Mouse (Mus musculus) liver, adult 2 months (tissue): Measurements from ENCODE around the gene Polk. TPM values are rescaled to one million over a fixed set of nuclear protein-coding genes. Genes with fewer than 3 reads are reported as not detected.

Experiments
- DNase-seq: peaks from one replicate; pipeline ENCODE4 v3.0.0-alpha.2; 2011; ENCODE audit warnings: low read depth, low spot score; ENCODE audit errors: extremely low read depth
- H3K27ac ChIP-seq: fragments of 200-500 bp; replicated peaks from 2 replicates; pipeline ENCODE4 v1.5.1; 2012; ENCODE audit warnings: low read depth, mild to moderate bottlenecking, control low read depth, inconsistent platforms, low read length; ENCODE audit not compliant: insufficient read depth
- H3K27me3 ChIP-seq: fragments of 200-500 bp; 2 replicates; pipeline ENCODE4 v1.6.1; 2012; ENCODE audit warnings: mild to moderate bottlenecking, moderate library complexity, low read length, inconsistent platforms; ENCODE audit not compliant: control insufficient read depth, insufficient read depth
- H3K36me3 ChIP-seq: fragments of 200-500 bp; 2 replicates; pipeline ENCODE4 v1.6.1; 2012; ENCODE audit warnings: low read length, inconsistent platforms; ENCODE audit not compliant: control insufficient read depth, insufficient read depth
- H3K4me1 ChIP-seq: fragments of 200-500 bp; 2 replicates; pipeline ENCODE4 v1.6.1; 2011; ENCODE audit warnings: low read length; ENCODE audit not compliant: control insufficient read depth, insufficient read depth
- H3K4me3 ChIP-seq: fragments of 200-500 bp; 2 replicates; pipeline ENCODE4 v1.5.1; 2011; ENCODE audit warnings: low read depth, mild to moderate bottlenecking, control low read depth, low read length, moderate library complexity; ENCODE audit not compliant: insufficient read depth
- H3K79me2 ChIP-seq: fragments of 200-500 bp; 2 replicates; pipeline ENCODE4 v1.6.1; 2012; ENCODE audit warnings: inconsistent platforms, mild to moderate bottlenecking, low read length, moderate library complexity; ENCODE audit not compliant: control insufficient read depth, insufficient read depth
- H3K9ac ChIP-seq: fragments of 200-500 bp; 2 replicates; pipeline ENCODE4 v1.6.1; 2012; ENCODE audit warnings: low read depth, mild to moderate bottlenecking, control low read depth, inconsistent platforms, low read length
- CTCF ChIP-seq: fragments of 200-500 bp; IDR thresholded peaks from 2 replicates; pipeline ENCODE4 v1.5.1; 2011; ENCODE audit warnings: low read depth, low read length, control low read depth
- POLR2A ChIP-seq: fragments of 200-500 bp; IDR thresholded peaks from 2 replicates; pipeline ENCODE4 v1.6.1; 2011; ENCODE audit warnings: low read length, control low read depth; ENCODE audit not compliant: insufficient read depth; ENCODE audit errors: extremely low read depth
- WGBS: fragments of 180-500 bp; shearing (Covaris S2); methylation state at CpG from one replicate; pipeline ENCODE4 v1.1.7; 2018; 5-methylcytosine and 5-hydroxymethylcytosine counted together
- polyA plus RNA-seq: library from polyadenylated mRNA; depleted of rRNA; stranded (reverse); fragments of >200 nt; gene quantifications from 2 replicates; pipeline ENCODE4 v1.2.3, GENCODE M21; 2012
- total RNA-seq: library from RNA; depleted of rRNA; stranded (reverse); fragments of >200 nt; gene quantifications from 2 replicates; pipeline ENCODE4 v1.2.3, GENCODE M21; 2014

The Polk gene
- total and polyA plus RNA-seq, 2 experiments: 0.75 to 6.5 TPM

- no peak for TF ChIP-seq POLR2A
- TF ChIP-seq CTCF: no peak
- peaks cover 6% of the 10 kb centered on the region for H3K4me1 ChIP-seq
- H3K36me3 ChIP-seq: peaks cover 10% of the 10 kb centered on the region; the same call in 1 of the 2 replicates
- no peak overlapping the region for H3K4me3 ChIP-seq
- 75% methylated on average over 2 of the region's 2 CpGs for WGBS
- H3K9ac ChIP-seq: no peak overlapping the region
- H3K27ac ChIP-seq: peak overlapping the region; percentile 65
- H3K79me2 ChIP-seq: no peaks in the 10 kb centered on the region
- no peaks in the 10 kb centered on the region for H3K27me3 ChIP-seq
- DNase-seq: peak; percentile 85
These were observed 42.5 kb downstream of the Polk start for GRCm38 (mm10) chr13:96499891-96500290.

DNA sequence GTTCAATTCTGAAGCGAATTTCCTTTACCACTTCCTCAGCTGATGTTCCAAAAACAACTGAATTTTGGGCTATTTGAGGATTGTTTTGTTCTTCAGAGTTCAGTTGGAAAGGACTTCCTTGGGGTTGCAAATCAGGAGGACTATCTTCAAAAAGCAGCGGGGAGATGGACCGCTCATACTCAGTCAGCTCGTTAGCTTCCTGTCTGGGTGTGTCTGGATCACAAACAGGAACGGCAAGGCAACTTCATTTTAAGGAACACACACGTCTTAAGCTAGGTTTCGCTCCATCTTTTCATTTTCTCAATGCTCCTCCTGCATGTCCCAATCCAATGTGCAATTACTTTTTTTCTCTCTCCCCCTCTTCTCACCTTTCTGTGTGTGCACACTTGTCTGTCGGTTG lies 45.7 kb downstream of the Polk start:
- Histone ChIP-seq H3K9ac (no peak overlapping the region), H3K4me1 (peaks cover 6% of the 10 kb centered on the region), H3K27me3 (no peaks in the 10 kb centered on the region), H3K36me3 (peaks cover 8% of the 10 kb centered on the region; the same call in 1 of the 2 replicates), H3K4me3 (no peak overlapping the region), H3K79me2 (no peaks in the 10 kb centered on the region), H3K27ac (no peak overlapping the region)
- no peak for DNase-seq
- WGBS: 82% methylated on average over 8 of the region's 8 CpGs
- TF ChIP-seq CTCF (no peak), POLR2A (no peak)

DNA sequence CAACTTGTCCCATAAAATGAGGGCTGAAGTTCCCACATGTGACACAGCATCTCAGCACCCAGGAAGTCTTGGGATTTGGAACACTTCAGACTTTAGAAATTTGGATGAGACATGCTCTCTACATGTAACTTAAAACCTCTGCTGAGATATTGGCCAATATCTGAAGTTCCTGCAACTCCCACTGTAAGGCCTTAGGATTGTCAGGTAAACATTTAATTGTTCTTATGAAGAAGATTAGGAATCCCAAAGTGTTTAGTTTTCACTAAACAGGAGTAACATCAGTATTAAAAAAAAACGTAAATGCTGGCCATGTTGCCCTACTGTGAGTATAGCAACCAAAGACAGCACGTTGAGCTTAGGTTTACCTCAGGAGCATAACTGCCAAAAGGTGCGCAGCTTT lies 51.9 kb downstream of the Polk start, which contains the start of gene Gm17622:
Gene Gm17622, plus strand, starts transcription at position 301 of the 400 bp plus-strand sequence.
- no peak within 1 kb of the TSS for H3K9ac ChIP-seq
- WGBS: 98% methylated on average over 3 of the region's 3 CpGs
- TF ChIP-seq POLR2A (no peak), CTCF (no peak)

DNA sequence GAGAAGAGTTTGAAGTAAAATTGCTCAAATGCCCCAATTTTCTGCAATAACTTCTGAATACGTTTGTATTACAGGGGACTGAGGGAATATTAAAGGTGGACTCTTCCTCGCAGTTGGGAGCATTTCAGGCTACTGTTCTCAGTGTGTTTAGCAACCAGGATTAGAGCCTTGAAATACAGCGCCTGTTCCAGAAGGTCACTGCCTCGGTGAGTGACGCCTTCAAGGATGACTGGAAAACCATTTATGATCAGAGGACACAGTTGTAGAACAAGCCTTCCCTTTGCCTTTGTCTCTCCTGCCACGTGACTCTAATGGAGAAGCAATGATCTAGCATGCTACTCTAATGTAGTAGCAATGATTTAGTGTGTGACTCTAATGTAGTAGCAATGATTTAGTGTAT lies 54.4 kb downstream of the Polk start:
- WGBS: 97% methylated on average over 6 of the region's 6 CpGs

More for the DNA sequence above, 51.9 kb downstream of the Polk start, which contains the start of gene Gm17622:
- no peak within 1 kb of the TSS for H3K4me3 ChIP-seq
- no peak for DNase-seq
- no peak within 1 kb of the TSS for H3K27ac ChIP-seq
- H3K4me1 ChIP-seq: no peaks in the 10 kb centered on the region
- no peaks in the 10 kb centered on the region for H3K79me2 ChIP-seq
- H3K36me3 ChIP-seq: peaks cover 26% of the 10 kb centered on the region
- no peaks in the 10 kb centered on the region for H3K27me3 ChIP-seq

GRCm38 (mm10) chr13:96487230-96487629 lies 55.1 kb downstream of the Polk start:
- DNase-seq: no peak
- Histone ChIP-seq H3K4me1 (no peaks in the 10 kb centered on the region), H3K36me3 (peaks cover 32% of the 10 kb centered on the region), H3K27ac (no peak overlapping the region), H3K4me3 (no peak overlapping the region), H3K9ac (no peak overlapping the region), H3K27me3 (no peaks in the 10 kb centered on the region), H3K79me2 (no peaks in the 10 kb centered on the region)
- WGBS: 88% methylated on average over 6 of the region's 6 CpGs
- TF ChIP-seq CTCF (no peak), POLR2A (no peak)

More for the DNA sequence above, 54.4 kb downstream of the Polk start:
- Histone ChIP-seq H3K27ac (no peak overlapping the region), H3K27me3 (no peaks in the 10 kb centered on the region), H3K36me3 (peaks cover 32% of the 10 kb centered on the region), H3K4me3 (no peak overlapping the region), H3K9ac (no peak overlapping the region), H3K4me1 (no peaks in the 10 kb centered on the region), H3K79me2 (no peaks in the 10 kb centered on the region)
- DNase-seq: no peak
- TF ChIP-seq CTCF (no peak), POLR2A (no peak)

DNA sequence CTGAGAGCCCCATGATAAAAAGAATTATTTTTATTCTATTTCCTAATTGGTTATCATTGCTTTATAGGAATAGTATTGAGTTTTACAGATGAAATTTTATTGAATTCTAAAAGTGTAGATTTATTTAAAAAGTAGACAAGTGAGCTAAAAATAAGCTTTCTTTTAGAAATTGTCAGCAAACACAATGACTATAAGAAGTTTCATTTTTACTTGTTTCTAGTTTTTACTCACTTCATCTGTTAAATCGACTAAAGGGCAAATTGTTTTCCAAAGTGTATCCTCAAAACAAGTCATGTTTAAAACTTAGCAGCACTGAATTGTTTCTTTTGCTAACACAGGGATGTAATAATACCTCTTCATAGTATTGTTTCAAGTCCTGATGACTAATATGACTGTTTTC lies 63.4 kb downstream of the Polk start:
- Histone ChIP-seq H3K4me1 (no peaks in the 10 kb centered on the region), H3K9ac (no peak overlapping the region), H3K79me2 (no peaks in the 10 kb centered on the region), H3K36me3 (peaks cover 4% of the 10 kb centered on the region), H3K4me3 (no peak overlapping the region), H3K27ac (no peak overlapping the region), H3K27me3 (no peaks in the 10 kb centered on the region)
- 91% methylated on average over 1 of the region's 1 CpGs for WGBS
- TF ChIP-seq CTCF (no peak), POLR2A (no peak)
- no peak for DNase-seq
